ENCODE assay signal across 8 mouse cellular contexts in the genomic region with DNA sequence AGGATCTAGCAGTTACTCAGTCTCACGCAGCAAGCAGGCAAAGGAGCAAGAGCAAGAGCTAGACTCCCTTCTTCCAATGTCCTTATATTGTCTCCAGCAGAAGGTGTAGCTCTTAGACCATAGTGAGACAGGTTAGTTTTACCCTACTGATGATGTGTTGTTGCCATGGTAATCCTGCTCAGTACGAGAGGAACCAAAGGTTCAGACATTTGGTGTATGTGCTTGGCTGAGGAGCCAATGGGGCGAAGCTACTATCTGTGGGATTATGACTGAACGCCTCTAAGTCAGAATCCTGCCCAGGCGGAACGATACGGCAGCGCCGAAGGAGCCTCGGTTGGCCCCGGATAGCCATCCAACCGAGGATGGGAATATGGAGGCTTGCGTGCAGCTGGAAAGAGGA. TPM values are rescaled to one million over a fixed set of nuclear protein-coding genes. Genes with fewer than 3 reads are reported as not detected.
DNase-seq lines count a peak whose midpoint lies in the region; ATAC-seq lines count a peak whose summit lies in the region.
"Not testable (repeated sequence)": the region's sequence is repeated elsewhere in the genome, so short reads cannot be mapped to it uniquely, and the experiment has no call there.

No protein-coding gene starts in this region.

- peak; percentile 95 to 100 for DNase-seq in adrenal gland, adult (ENCODE audit: inconsistent age in 2 of 2, low spot score in 1 of 2)
- peak; percentile 58 for DNase-seq in embryonic facial prominence, embryonic 10.5 days (ENCODE audit: low spot score)
- peak; percentile 99 for DNase-seq in heart, adult 11 months
- DNase-seq in left cerebral cortex, postnatal 14 days (ENCODE audit: low spot score in 2 of 2): peak; percentile 97 to 98
- peak; percentile 94 for DNase-seq in right cerebral cortex, postnatal 25 days
- peak; percentile 48 for DNase-seq in yolk sac, embryonic 10.5 days (ENCODE audit: low spot score)

- 78% methylated on average over 13 of the region's 13 CpGs for WGBS in embryonic facial prominence, embryonic 10.5 days
- 84% methylated on average over 13 of the region's 13 CpGs for whole genome bisulfite sequencing in intestine, embryonic 16.5 days

- intact Hi-C loops in left cerebral cortex, postnatal 14 days (cut with DNase I): loop anchor here (10.0 kb wide), 1 partner anchor 539 kb away; no protein-coding TSS in a partner anchor

- not testable (repeated sequence) for H3K27me3 ChIP-seq in embryonic facial prominence, embryonic 10.5 days (replicated peaks; ENCODE audit: low read depth, poor library complexity, severe bottlenecking); intestine, embryonic 16.5 days (replicated peaks; ENCODE audit: control insufficient read depth, insufficient read depth, low read length)

- H3K27ac ChIP-seq in embryonic facial prominence, embryonic 10.5 days (replicated peaks); intestine, embryonic 16.5 days (ENCODE audit: low read length): not testable (repeated sequence)

- not testable (repeated sequence) for H3K36me3 ChIP-seq in embryonic facial prominence, embryonic 10.5 days (replicated peaks); intestine, embryonic 16.5 days (ENCODE audit: control insufficient read depth, insufficient read depth, low read length)

- ATAC-seq in intestine, embryonic 16.5 days: peak; percentile 100
- peak; percentile 95 for ATAC-seq in megakaryocyte-erythroid progenitor cell, adult 5-6 weeks (replicated peaks; ENCODE audit: low FRiP score, low TSS enrichment, poor library complexity, severe bottlenecking)

- not testable (repeated sequence) for H3K9ac ChIP-seq in intestine, embryonic 16.5 days (ENCODE audit: low read depth, low read length)

- H3K4me2 ChIP-seq in intestine, embryonic 16.5 days (ENCODE audit: low read depth, low read length): not testable (repeated sequence)

- H3K4me3 ChIP-seq in embryonic facial prominence, embryonic 10.5 days; intestine, embryonic 16.5 days (ENCODE audit: low read length): not testable (repeated sequence)

- peaks cover 16% of the 10 kb centered on the region for H3K4me1 ChIP-seq in embryonic facial prominence, embryonic 10.5 days
- H3K4me1 ChIP-seq in intestine, embryonic 16.5 days (ENCODE audit: control insufficient read depth, insufficient read depth, low read length): not testable (repeated sequence)

- H3K9me3 ChIP-seq in embryonic facial prominence, embryonic 10.5 days; intestine, embryonic 16.5 days (ENCODE audit: control insufficient read depth, low read length): not testable (repeated sequence)

RNA-seq across cellular contexts. Expression of a gene that starts 38.9 kb away (rescaled TPM):
- 2.5 and 3.4 TPM in 2 replicates for polyA plus RNA-seq in embryonic facial prominence, embryonic 10.5 days (2016; fragmentation: Nextera tagmentation; extraction: Ambion mirVana)
- polyA plus RNA-seq in intestine, embryonic 16.5 days (2015; fragmentation: Nextera tagmentation; extraction: Ambion mirVana): 10.6 and 10.8 TPM in 2 replicates
- 1 to 10 TPM; 4.6 to 5.5 TPM for total RNA-seq in left cerebral cortex, postnatal 14 days (2021)
- 2.8 and 9.2 TPM in 2 replicates for total RNA-seq in megakaryocyte-erythroid progenitor cell, adult 5-6 weeks (2014; fragmentation: Nextera tagmentation)
- total RNA-seq in megakaryocyte-erythroid progenitor cell, adult 5-6 weeks (2017): 1.0 and 1.9 TPM in 2 replicates

RNA-seq across cellular contexts. Expression of a gene that starts 39.1 kb away (rescaled TPM):
- 439 and 451 TPM in 2 replicates for polyA plus RNA-seq in embryonic facial prominence, embryonic 10.5 days (2016; fragmentation: Nextera tagmentation; extraction: Ambion mirVana)
- 485 and 503 TPM in 2 replicates for polyA plus RNA-seq in intestine, embryonic 16.5 days (2015; fragmentation: Nextera tagmentation; extraction: Ambion mirVana)
- total RNA-seq in left cerebral cortex, postnatal 14 days (2021): 10 to 100 TPM; 47.2 to 48.0 TPM
- 185 and 246 TPM in 2 replicates for total RNA-seq in megakaryocyte-erythroid progenitor cell, adult 5-6 weeks (2014; fragmentation: Nextera tagmentation)
- total RNA-seq in megakaryocyte-erythroid progenitor cell, adult 5-6 weeks (2017): 162 and 168 TPM in 2 replicates

Comparison
In these comparisons a context has a peak if more than half of its experiments do, and no peak if none do; other contexts are left out.
1. DNase-seq: peak in every context shown above with its lines; median percentile 99 in heart, adult 11 months; 98 in adrenal gland, adult; 98 in left cerebral cortex, postnatal 14 days; 94 in right cerebral cortex, postnatal 25 days; 58 in embryonic facial prominence, embryonic 10.5 days; 48 in yolk sac, embryonic 10.5 days.